Mouse (Mus musculus) midbrain, postnatal 0 days (tissue): ENCODE data around the gene Kif1c. TPM values are rescaled to one million over a fixed set of nuclear protein-coding genes. Genes with fewer than 3 reads are reported as not detected.

ENCODE experiments used
- ATAC-seq: fragments of 200-750 bp; cut with Nextera tagmentation; 2 replicates; pipeline ENCODE4 v1.8.0; 2017; ENCODE audit warnings: moderate number of reproducible peaks, mild to moderate bottlenecking, moderate TSS enrichment, moderate library complexity; ENCODE audit not compliant: low FRiP score
- DNase-seq: peaks from one replicate; pipeline ENCODE4 v3.0.0-alpha.2; 2015; ENCODE audit warnings: low spot score
- H3K27ac ChIP-seq: fragments of 300-500 bp; sonication (generic); 2 replicates; pipeline ENCODE4 v1.5.1; 2014; ENCODE audit warnings: low read depth, mild to moderate bottlenecking, low read length, mixed read lengths
- H3K27me3 ChIP-seq: fragments of 300-500 bp; sonication (generic); 2 replicates; pipeline ENCODE4 v1.6.1; 2014; ENCODE audit warnings: low read length, control low read depth, mixed read lengths; ENCODE audit not compliant: insufficient read depth
- H3K36me3 ChIP-seq: fragments of 300-500 bp; sonication (generic); 2 replicates; pipeline ENCODE4 v1.6.1; 2014; ENCODE audit warnings: low read length, control low read depth, mixed read lengths; ENCODE audit not compliant: insufficient read depth
- H3K4me1 ChIP-seq: fragments of 300-500 bp; sonication (generic); 2 replicates; pipeline ENCODE4 v1.6.1; 2014; ENCODE audit warnings: mild to moderate bottlenecking, control low read depth, antibody characterized with exemption, low read length, mixed read lengths; ENCODE audit not compliant: insufficient read depth
- H3K4me2 ChIP-seq: fragments of 300-500 bp; sonication (generic); 2 replicates; pipeline ENCODE4 v1.6.1; 2014; ENCODE audit warnings: low read depth, mild to moderate bottlenecking, low read length, mixed read lengths; ENCODE audit not compliant: poor library complexity, severe bottlenecking
- H3K4me3 ChIP-seq: fragments of 300-500 bp; sonication (generic); 2 replicates; pipeline ENCODE4 v1.5.1; 2014; ENCODE audit warnings: low read depth, mild to moderate bottlenecking, low read length, moderate library complexity
- H3K9ac ChIP-seq: fragments of 300-500 bp; sonication (generic); replicated peaks from 2 replicates; pipeline ENCODE4 v1.6.1; 2014; ENCODE audit warnings: mild to moderate bottlenecking, low read length, moderate library complexity, mixed read lengths; ENCODE audit not compliant: poor library complexity, severe bottlenecking
- H3K9me3 ChIP-seq: fragments of 300-500 bp; sonication (generic); 2 replicates; pipeline ENCODE4 v1.6.1; 2016; ENCODE audit warnings: low read length, control low read depth
- CTCF ChIP-seq: IDR thresholded peaks from 2 replicates; pipeline ENCODE4 v1.5.1; 2016; ENCODE audit warnings: antibody characterized with exemption, mild to moderate bottlenecking
- WGBS: fragments of 180-500 bp; shearing (Covaris S2); extraction: QIAGEN DNeasy Blood & Tissue Kit; methylation state at CpG from one replicate; pipeline ENCODE4 v1.1.7; 2014; 5-methylcytosine and 5-hydroxymethylcytosine counted together
- polyA plus RNA-seq: library from polyadenylated mRNA; unstranded; fragments of >200 nt; fragmentation: Nextera tagmentation; extraction: Ambion mirVana; gene quantifications from 2 replicates; pipeline ENCODE4 v1.2.1, GENCODE M21; 2015
- total RNA-seq: library from RNA; depleted of rRNA; stranded (reverse); fragments of >200 nt; gene quantifications from 2 replicates; pipeline ENCODE4 v1.2.3, GENCODE M21; 2014

The Kif1c gene
- total and polyA plus RNA-seq, 2 experiments from 2014 or later: 1.9 to 30.9 TPM

GRCm38 (mm10) chr11:70668771-70669505 is 31.4 kb upstream of the Kif1c start, which contains the start of gene Spag7:
TSS of gene Spag7 (minus strand) at chr11:70669416.
- Histone ChIP-seq H3K27ac (peak within 1 kb of the TSS; percentile 96), H3K9me3 (no peaks in the 10 kb centered on the region), H3K9ac (peak within 1 kb of the TSS; percentile 72), H3K36me3 (peaks cover 22% of the 10 kb centered on the region), H3K4me3 (peak within 1 kb of the TSS; percentile 57), H3K4me2 (peak within 1 kb of the TSS; percentile 87), H3K27me3 (no peaks in the 10 kb centered on the region), H3K4me1 (0 out of 2 replicates have a peak, but pooled peaks cover 6% of the 10 kb centered on the region)
- peak; percentile 94 for ATAC-seq
- TF ChIP-seq CTCF: no peak; the same call in 1 of the 2 replicates
- DNase-seq: peak; percentile 99
- under 1% methylated on average over 44 of the region's 44 CpGs for WGBS

- peaks cover 16% of the 10 kb centered on the region for H3K36me3 ChIP-seq
- H3K4me3 ChIP-seq: peak overlapping the region; percentile 57
- WGBS: under 1% methylated on average over 31 of the region's 31 CpGs
- DNase-seq (peak; percentile 82), ATAC-seq (peak; percentile 50)
- no peaks in the 10 kb centered on the region for H3K9me3 ChIP-seq
- peak; percentile 72 for TF ChIP-seq CTCF
- 0 out of 2 replicates have a peak, but pooled peaks cover 6% of the 10 kb centered on the region for H3K4me1 ChIP-seq
- H3K27ac ChIP-seq: peak overlapping the region; percentile 96
- peak overlapping the region; percentile 72 for H3K9ac ChIP-seq
- peak overlapping the region; percentile 87 for H3K4me2 ChIP-seq
- H3K27me3 ChIP-seq: no peaks in the 10 kb centered on the region
Measured at GRCm38 (mm10) chr11:70669582-70670345, 30.6 kb upstream of the Kif1c start.

- WGBS: 38% methylated on average over 14 of the region's 14 CpGs
- H3K4me3 ChIP-seq: peak overlapping the region; percentile 57
- no peak for DNase-seq
- H3K9ac ChIP-seq: peak overlapping the region; percentile 72
- peak overlapping the region; percentile 87 for H3K4me2 ChIP-seq
- H3K27me3 ChIP-seq: no peaks in the 10 kb centered on the region
- H3K9me3 ChIP-seq: no peaks in the 10 kb centered on the region
- H3K36me3 ChIP-seq: peaks cover 16% of the 10 kb centered on the region
- 0 out of 2 replicates have a peak, but pooled peaks cover 6% of the 10 kb centered on the region for H3K4me1 ChIP-seq
- ATAC-seq: no peak
- H3K27ac ChIP-seq: peak overlapping the region; percentile 96
- no peak for TF ChIP-seq CTCF
Measured at GRCm38 (mm10) chr11:70670483-70670882, 29.9 kb upstream of the Kif1c start.

- Histone ChIP-seq H3K36me3 (peaks cover 22% of the 10 kb centered on the region), H3K9me3 (no peaks in the 10 kb centered on the region), H3K27ac (no peak overlapping the region), H3K4me3 (no peak overlapping the region), H3K27me3 (no peaks in the 10 kb centered on the region), H3K4me1 (0 out of 2 replicates have a peak, but pooled peaks cover 6% of the 10 kb centered on the region), H3K9ac (0 out of 2 replicates have a peak overlapping the region, but pooled peaks have one; percentile 72), H3K4me2 (no peak overlapping the region)
- no peak for ATAC-seq
- no peak for DNase-seq
- TF ChIP-seq CTCF: no peak
- 76% methylated on average over 16 of the region's 16 CpGs for WGBS
Measured at GRCm38 (mm10) chr11:70671333-70672047, 28.9 kb upstream of the Kif1c start.

- H3K4me1 ChIP-seq: 0 out of 2 replicates have a peak, but pooled peaks cover 6% of the 10 kb centered on the region
- peaks cover 37% of the 10 kb centered on the region for H3K36me3 ChIP-seq
- DNase-seq (no peak), ATAC-seq (no peak)
- H3K4me3 ChIP-seq: no peak overlapping the region
- no peak overlapping the region for H3K9ac ChIP-seq
- 46% methylated on average over 6 of the region's 6 CpGs for WGBS
- no peak overlapping the region for H3K4me2 ChIP-seq
- H3K9me3 ChIP-seq: no peaks in the 10 kb centered on the region
- no peak for TF ChIP-seq CTCF
- H3K27me3 ChIP-seq: no peaks in the 10 kb centered on the region
- H3K27ac ChIP-seq: no peak overlapping the region
Measured at GRCm38 (mm10) chr11:70674014-70674413, 26.3 kb upstream of the Kif1c start.
